Mouse (Mus musculus) forebrain, embryonic 11.5 days (tissue): ENCODE results near the gene Ccdc62. TPM values are rescaled to one million over a fixed set of nuclear protein-coding genes. Genes with fewer than 3 reads are reported as not detected.

Source experiments
- ATAC-seq: fragments of 200-750 bp; cut with Nextera tagmentation; replicated peaks from 2 replicates; pipeline ENCODE4 v1.8.0; 2017; ENCODE audit warnings: moderate TSS enrichment; ENCODE audit not compliant: low FRiP score
- DNase-seq: peaks from one replicate; pipeline ENCODE4 v3.0.0-alpha.2; 2017; ENCODE audit warnings: low spot score
- H3K27ac ChIP-seq: fragments of 300-500 bp; sonication (generic); 2 replicates; pipeline ENCODE4 v1.5.1; 2014; ENCODE audit warnings: low read depth, low read length
- H3K27me3 ChIP-seq: fragments of 300-500 bp; sonication (generic); 2 replicates; pipeline ENCODE4 v1.6.1; 2014; ENCODE audit warnings: mild to moderate bottlenecking, low read length, mixed read lengths; ENCODE audit not compliant: control insufficient read depth, insufficient read depth
- H3K36me3 ChIP-seq: fragments of 300-500 bp; sonication (generic); 2 replicates; pipeline ENCODE4 v1.6.1; 2014; ENCODE audit warnings: mild to moderate bottlenecking, low read length, moderate library complexity, mixed read lengths; ENCODE audit not compliant: control insufficient read depth, insufficient read depth
- H3K4me1 ChIP-seq: fragments of 300-500 bp; sonication (generic); replicated peaks from 2 replicates; pipeline ENCODE4 v1.6.1; 2014; ENCODE audit warnings: low read length, mixed read lengths; ENCODE audit not compliant: control insufficient read depth, insufficient read depth
- H3K4me2 ChIP-seq: fragments of 300-500 bp; sonication (generic); 2 replicates; pipeline ENCODE4 v1.6.1; 2014; ENCODE audit warnings: low read depth, mild to moderate bottlenecking, low read length, moderate library complexity, mixed read lengths; ENCODE audit not compliant: severe bottlenecking
- H3K4me3 ChIP-seq: fragments of 300-500 bp; sonication (generic); 2 replicates; pipeline ENCODE4 v1.5.1; 2014; ENCODE audit warnings: low read depth, low read length
- H3K9ac ChIP-seq: fragments of 300-500 bp; sonication (generic); 2 replicates; pipeline ENCODE4 v1.6.1; 2014; ENCODE audit warnings: low read length
- H3K9me3 ChIP-seq: fragments of 300-500 bp; sonication (generic); 2 replicates; pipeline ENCODE4 v1.6.1; 2016; ENCODE audit warnings: low read length, mixed read lengths; ENCODE audit not compliant: control insufficient read depth
- WGBS: fragments of 180-500 bp; shearing (Covaris S2); extraction: QIAGEN DNeasy Blood & Tissue Kit; methylation state at CpG from one replicate; pipeline ENCODE4 v1.1.7; 2014; 5-methylcytosine and 5-hydroxymethylcytosine counted together
- polyA plus RNA-seq: library from polyadenylated mRNA; unstranded; fragments of >200 nt; fragmentation: Nextera tagmentation; extraction: Ambion mirVana; gene quantifications from 2 replicates; pipeline ENCODE4 v1.2.1, GENCODE M21; 2014

Ccdc62 gene
- polyA plus RNA-seq, 1 experiment from 2014 or later: 3.9 TPM

DNA sequence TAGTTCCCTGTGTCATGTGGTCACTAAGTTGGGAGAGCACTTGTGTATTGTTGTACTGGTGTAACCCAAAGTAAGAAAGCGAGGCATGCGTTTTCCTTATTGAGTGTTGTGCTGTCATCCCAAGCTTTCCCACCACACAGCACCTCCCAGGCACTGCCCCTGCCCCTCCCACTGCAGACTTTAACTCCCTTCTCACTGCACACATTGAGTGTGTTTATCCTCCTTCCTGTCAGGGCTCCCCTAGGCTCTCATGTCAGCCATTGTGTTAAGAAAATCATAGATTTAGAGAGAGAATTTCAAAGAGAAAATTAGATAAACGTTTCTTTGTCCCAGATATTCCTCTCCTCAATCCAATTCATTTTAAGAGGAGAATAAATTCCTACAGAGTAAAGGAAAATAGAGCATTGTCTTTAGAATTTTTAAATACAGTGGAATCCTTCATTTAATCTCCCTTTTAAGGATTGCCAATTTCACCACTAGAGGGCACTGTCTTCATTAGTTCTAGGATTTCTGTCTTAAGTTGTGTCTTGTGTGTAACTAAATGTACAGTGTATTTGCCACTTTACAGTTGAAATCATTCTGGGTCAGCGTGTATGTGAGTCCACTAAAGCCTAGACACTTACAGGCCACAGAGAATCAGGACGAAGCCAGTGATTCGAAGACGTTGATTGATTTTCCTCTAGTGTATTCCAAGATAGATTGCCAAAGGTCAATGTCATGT, 16.7 kb downstream of the Ccdc62 start:
- Histone ChIP-seq H3K4me2 (no peak overlapping the region), H3K36me3 (no peaks in the 10 kb centered on the region), H3K9ac (no peak overlapping the region), H3K9me3 (no peaks in the 10 kb centered on the region), H3K4me1 (no peaks in the 10 kb centered on the region), H3K27ac (no peak overlapping the region), H3K4me3 (no peak overlapping the region), H3K27me3 (no peaks in the 10 kb centered on the region)
- ATAC-seq (no peak), DNase-seq (no peak)
- 57% methylated on average over 7 of the region's 7 CpGs for WGBS

DNA sequence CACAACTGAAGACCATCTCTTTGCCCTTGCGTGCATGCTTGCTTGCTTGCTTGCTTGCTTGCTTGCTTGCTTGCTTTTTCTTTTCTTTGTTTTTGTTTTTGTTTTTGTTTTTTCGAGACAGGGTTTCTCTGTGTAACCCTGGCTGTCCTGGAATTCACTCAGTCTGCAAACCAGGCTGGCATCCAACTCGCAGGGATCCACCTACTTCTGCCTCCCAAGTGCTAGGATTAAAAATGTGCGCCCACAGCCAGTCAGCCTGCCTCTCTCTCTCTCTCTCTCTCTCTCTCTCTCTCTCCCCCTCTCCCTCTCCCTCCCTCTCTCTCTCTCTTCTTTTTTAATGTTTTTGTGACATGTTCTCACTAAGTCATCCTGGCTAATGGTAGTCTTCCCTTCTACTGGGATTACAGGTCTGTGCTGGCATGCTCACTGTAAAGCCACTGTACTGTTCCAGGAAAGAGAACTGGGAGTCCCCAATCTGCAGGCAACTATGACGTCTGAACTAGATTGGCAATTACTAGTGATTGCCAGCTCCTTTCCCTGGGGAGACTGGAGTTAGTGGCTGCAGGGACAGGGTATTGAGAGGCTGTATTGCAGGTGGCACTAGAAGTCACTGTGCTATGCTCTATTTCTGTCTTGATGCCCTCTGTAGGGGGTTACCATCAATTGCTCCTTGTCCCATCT, 22.0 kb downstream of the Ccdc62 start:
- Histone ChIP-seq H3K27ac (no peak overlapping the region), H3K4me3 (no peak overlapping the region), H3K4me1 (no peaks in the 10 kb centered on the region), H3K27me3 (no peaks in the 10 kb centered on the region), H3K9me3 (no peaks in the 10 kb centered on the region), H3K36me3 (no peaks in the 10 kb centered on the region), H3K9ac (no peak overlapping the region), H3K4me2 (no peak overlapping the region)
- ATAC-seq: no peak
- 65% methylated on average over 5 of the region's 5 CpGs for WGBS
- no peak for DNase-seq

DNA sequence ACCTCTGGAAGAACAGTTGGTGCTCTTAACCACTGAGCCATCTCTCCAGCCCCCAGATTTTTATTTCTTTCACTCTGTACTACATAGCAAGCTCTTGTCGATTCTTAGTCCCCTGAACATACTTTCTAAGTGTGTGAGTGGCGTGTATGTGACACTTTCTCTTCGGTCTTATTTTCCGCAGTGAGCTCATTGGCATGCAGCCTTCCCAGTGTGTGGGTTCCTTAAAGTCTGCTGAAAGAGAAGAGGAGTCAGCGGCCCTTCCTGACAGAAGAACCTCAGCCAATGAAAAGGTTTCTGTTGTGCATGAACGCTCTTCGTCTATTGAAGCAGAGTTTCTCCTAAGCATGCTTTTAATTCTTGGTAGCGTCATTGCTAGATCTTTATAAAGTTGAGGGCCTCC, 26.7 kb downstream of the Ccdc62 start:
- no peaks in the 10 kb centered on the region for H3K9me3 ChIP-seq
- H3K27ac ChIP-seq: no peak overlapping the region
- no peaks in the 10 kb centered on the region for H3K4me1 ChIP-seq
- no peaks in the 10 kb centered on the region for H3K36me3 ChIP-seq
- H3K4me2 ChIP-seq: no peak overlapping the region
- ATAC-seq (no peak), DNase-seq (no peak)
- no peak overlapping the region for H3K4me3 ChIP-seq
- 82% methylated on average over 8 of the region's 8 CpGs for WGBS
- H3K27me3 ChIP-seq: no peaks in the 10 kb centered on the region
- H3K9ac ChIP-seq: no peak overlapping the region

DNA sequence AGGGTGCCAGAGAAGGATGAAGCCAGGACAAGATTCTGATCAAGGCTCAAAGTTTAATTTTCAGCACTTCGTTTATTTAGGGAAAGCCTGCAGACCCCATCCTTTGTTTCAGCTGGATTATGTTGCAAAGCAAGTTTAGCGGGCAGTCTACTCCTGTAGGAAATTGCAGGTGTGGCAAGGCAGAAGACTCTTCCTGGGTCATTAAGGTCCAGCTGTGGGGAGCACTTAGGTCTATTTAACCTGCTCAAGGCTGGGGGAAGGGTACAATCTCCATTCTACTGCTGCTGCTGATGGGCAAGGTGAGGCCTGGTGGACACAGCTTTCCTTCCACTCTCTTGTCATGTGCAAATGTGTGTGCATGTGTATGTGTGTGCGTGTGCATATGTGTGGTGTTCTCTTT, 28.5 kb downstream of the Ccdc62 start:
- H3K4me2 ChIP-seq: no peak overlapping the region
- no peaks in the 10 kb centered on the region for H3K27me3 ChIP-seq
- H3K9ac ChIP-seq: no peak overlapping the region
- H3K27ac ChIP-seq: no peak overlapping the region
- no peak overlapping the region for H3K4me3 ChIP-seq
- H3K9me3 ChIP-seq: no peaks in the 10 kb centered on the region
- no peaks in the 10 kb centered on the region for H3K4me1 ChIP-seq
- no peak for DNase-seq
- H3K36me3 ChIP-seq: no peaks in the 10 kb centered on the region
- 82% methylated on average over 3 of the region's 3 CpGs for WGBS
- ATAC-seq: no peak

DNA sequence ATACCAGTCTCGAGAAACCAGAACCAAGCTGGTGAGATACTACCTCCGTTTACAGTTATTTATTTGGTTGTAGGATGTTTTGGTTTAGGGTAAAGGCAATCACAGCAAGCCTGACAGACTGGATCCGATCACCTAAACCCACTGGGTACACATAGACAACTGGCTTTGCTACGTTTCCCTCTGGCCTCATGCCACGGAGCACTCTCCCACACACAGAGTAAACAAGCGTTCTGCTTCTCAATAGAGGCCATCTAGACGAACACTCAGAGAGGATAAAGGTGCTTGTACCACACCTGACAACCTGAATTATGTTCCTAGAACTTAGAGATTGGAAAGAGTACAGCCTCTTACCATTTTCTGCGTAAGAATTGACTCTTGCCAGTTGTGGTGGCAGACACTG, 29.6 kb downstream of the Ccdc62 start:
- 82% methylated on average over 8 of the region's 8 CpGs for WGBS
- H3K27me3 ChIP-seq: no peaks in the 10 kb centered on the region
- no peaks in the 10 kb centered on the region for H3K9me3 ChIP-seq
- H3K4me2 ChIP-seq: no peak overlapping the region
- H3K27ac ChIP-seq: no peak overlapping the region
- ATAC-seq: no peak
- no peaks in the 10 kb centered on the region for H3K36me3 ChIP-seq
- no peaks in the 10 kb centered on the region for H3K4me1 ChIP-seq
- DNase-seq: no peak
- H3K9ac ChIP-seq: no peak overlapping the region
- H3K4me3 ChIP-seq: no peak overlapping the region

DNA sequence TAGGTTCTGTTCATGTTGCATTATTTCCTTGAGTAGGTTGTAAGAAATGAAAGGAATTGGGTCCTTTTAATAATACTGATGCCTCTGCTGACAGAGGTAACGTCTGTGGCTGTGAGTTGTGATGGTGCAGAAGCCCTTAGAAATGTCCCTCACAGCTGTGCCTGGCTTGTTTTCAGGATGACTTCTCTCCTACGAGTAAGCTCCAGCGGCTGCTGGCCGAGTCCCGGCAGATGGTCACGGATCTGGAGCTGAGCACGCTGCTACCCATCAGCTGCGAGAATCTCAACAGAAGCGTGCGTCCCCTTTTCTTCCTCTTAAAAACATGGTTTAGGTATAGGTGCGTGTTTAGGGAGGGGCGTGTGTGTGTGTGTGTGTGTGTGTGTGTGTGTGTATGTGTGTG, 30.6 kb downstream of the Ccdc62 start:
- Histone ChIP-seq H3K9me3 (no peaks in the 10 kb centered on the region), H3K4me3 (no peak overlapping the region), H3K4me2 (no peak overlapping the region), H3K27ac (no peak overlapping the region), H3K27me3 (no peaks in the 10 kb centered on the region), H3K9ac (no peak overlapping the region), H3K36me3 (no peaks in the 10 kb centered on the region), H3K4me1 (no peaks in the 10 kb centered on the region)
- 87% methylated on average over 12 of the region's 12 CpGs for WGBS
- no peak for ATAC-seq
- no peak for DNase-seq

DNA sequence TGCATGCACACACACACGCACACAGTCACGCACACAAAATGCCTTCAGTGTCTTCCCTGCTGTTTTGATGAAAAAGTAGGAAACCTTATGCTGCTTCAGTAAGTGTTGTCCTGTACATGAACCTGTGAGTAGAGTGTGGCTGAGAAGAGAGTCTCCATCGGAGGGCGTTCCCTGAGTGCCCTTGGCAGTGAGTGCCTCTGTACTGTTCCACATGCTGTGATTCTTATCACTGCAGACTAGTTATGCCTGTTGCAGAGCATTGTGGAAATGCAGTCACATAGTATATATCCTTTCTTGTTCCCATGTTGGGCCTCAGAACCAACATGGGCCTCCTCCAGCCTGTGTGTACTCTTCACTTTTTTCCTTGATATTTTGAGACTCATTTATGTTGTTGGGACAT, 33.7 kb downstream of the Ccdc62 start:
- no peaks in the 10 kb centered on the region for H3K36me3 ChIP-seq
- H3K4me3 ChIP-seq: no peak overlapping the region
- no peak overlapping the region for H3K27ac ChIP-seq
- no peaks in the 10 kb centered on the region for H3K27me3 ChIP-seq
- no peak overlapping the region for H3K9ac ChIP-seq
- no peaks in the 10 kb centered on the region for H3K4me1 ChIP-seq
- ATAC-seq (no peak), DNase-seq (no peak)
- WGBS: 97% methylated on average over 4 of the region's 4 CpGs
- H3K9me3 ChIP-seq: no peaks in the 10 kb centered on the region
- H3K4me2 ChIP-seq: no peak overlapping the region

DNA sequence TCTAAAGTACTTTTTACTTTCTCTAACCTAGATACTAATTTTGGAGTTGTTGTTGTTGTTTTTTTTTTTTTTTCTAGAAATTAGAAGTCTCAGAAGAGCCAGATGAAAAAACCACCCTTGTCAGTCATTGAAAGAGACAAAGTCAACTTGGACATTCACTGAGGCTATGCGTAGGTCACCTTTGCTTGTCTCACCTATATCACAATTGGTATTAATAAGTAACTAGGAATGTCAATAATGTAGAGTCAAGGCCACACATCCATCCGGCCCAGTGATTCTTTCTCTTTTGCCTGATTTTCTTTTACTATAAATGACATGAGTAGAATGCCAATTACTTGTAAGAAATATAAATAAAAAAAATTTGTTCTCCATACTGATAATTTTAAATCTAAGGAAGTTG, 36.3 kb downstream of the Ccdc62 start:
- Histone ChIP-seq H3K4me3 (no peak overlapping the region), H3K27ac (no peak overlapping the region), H3K36me3 (no peaks in the 10 kb centered on the region), H3K4me2 (no peak overlapping the region), H3K9me3 (no peaks in the 10 kb centered on the region), H3K9ac (no peak overlapping the region), H3K4me1 (no peaks in the 10 kb centered on the region), H3K27me3 (no peaks in the 10 kb centered on the region)
- 98% methylated on average over 2 of the region's 2 CpGs for WGBS
- DNase-seq (no peak), ATAC-seq (no peak)

DNA sequence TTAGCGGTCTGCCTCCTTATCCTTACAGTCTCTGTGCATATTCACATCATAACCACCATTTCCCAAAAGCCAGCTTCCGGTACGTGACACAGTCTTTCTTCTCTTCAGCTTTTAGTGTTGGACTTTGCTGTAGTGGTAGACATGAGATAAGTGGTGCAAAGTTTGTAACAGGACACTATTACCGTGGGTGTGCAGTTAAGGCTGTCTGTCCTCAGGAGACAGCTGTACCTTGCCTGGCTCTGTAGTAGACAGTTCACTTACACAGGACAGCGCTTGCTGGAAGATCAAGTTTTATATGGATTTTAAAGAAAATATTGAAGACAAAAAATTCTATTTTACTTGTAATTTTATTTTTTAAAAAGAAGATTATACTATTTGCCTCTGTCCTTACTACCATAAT, 38.0 kb downstream of the Ccdc62 start:
- no peak for ATAC-seq
- H3K9ac ChIP-seq: no peak overlapping the region

More for the DNA sequence above, 38.0 kb downstream of the Ccdc62 start:
- DNase-seq: no peak
- 90% methylated on average over 5 of the region's 5 CpGs for WGBS
- no peaks in the 10 kb centered on the region for H3K9me3 ChIP-seq
- H3K27me3 ChIP-seq: peaks cover 2% of the 10 kb centered on the region; the same call in 1 of the 2 replicates
- no peak overlapping the region for H3K4me3 ChIP-seq
- 0 out of 2 replicates have a peak, but pooled peaks cover 2% of the 10 kb centered on the region for H3K4me1 ChIP-seq
- H3K27ac ChIP-seq: no peak overlapping the region
- no peaks in the 10 kb centered on the region for H3K36me3 ChIP-seq
- no peak overlapping the region for H3K4me2 ChIP-seq
